Mouse (Mus musculus) stomach, embryonic 15.5 days (tissue): Measurements from ENCODE around the gene Gabpb2. TPM values are rescaled to one million over a fixed set of nuclear protein-coding genes. Genes with fewer than 3 reads are reported as not detected.

ENCODE experiments used
- ATAC-seq: fragments of 200-750 bp; cut with Nextera tagmentation; 2 replicates; pipeline ENCODE4 v1.8.0; 2017; ENCODE audit warnings: low read depth, moderate number of reproducible peaks, moderate TSS enrichment; ENCODE audit not compliant: insufficient read depth, low FRiP score
- H3K27ac ChIP-seq: fragments of 300-500 bp; sonication (generic); 2 replicates; pipeline ENCODE4 v1.5.1; 2015; ENCODE audit warnings: mild to moderate bottlenecking, inconsistent platforms
- H3K27me3 ChIP-seq: fragments of 300-500 bp; sonication (generic); replicated peaks from 2 replicates; pipeline ENCODE4 v1.6.1; 2015; ENCODE audit warnings: inconsistent platforms
- H3K36me3 ChIP-seq: fragments of 300-500 bp; sonication (generic); 2 replicates; pipeline ENCODE4 v1.6.1; 2015; ENCODE audit warnings: inconsistent platforms
- H3K4me1 ChIP-seq: fragments of 300-500 bp; sonication (generic); 2 replicates; pipeline ENCODE4 v1.6.1; 2015; ENCODE audit warnings: inconsistent platforms
- H3K4me2 ChIP-seq: fragments of 300-500 bp; sonication (generic); 2 replicates; pipeline ENCODE4 v1.6.1; 2015; ENCODE audit warnings: mild to moderate bottlenecking, inconsistent platforms
- H3K4me3 ChIP-seq: fragments of 300-500 bp; sonication (generic); replicated peaks from 2 replicates; pipeline ENCODE4 v1.5.1; 2015; ENCODE audit warnings: inconsistent platforms
- H3K9ac ChIP-seq: fragments of 300-500 bp; sonication (generic); 2 replicates; pipeline ENCODE4 v1.6.1; 2015; ENCODE audit warnings: inconsistent platforms
- H3K9me3 ChIP-seq: fragments of 300-500 bp; sonication (generic); 2 replicates; pipeline ENCODE4 v1.6.1; 2016; ENCODE audit warnings: inconsistent platforms
- WGBS: fragments of 180-500 bp; shearing (Covaris S2); methylation state at CpG from one replicate; pipeline ENCODE4 v1.1.7; 2015; 5-methylcytosine and 5-hydroxymethylcytosine counted together
- polyA plus RNA-seq: library from polyadenylated mRNA; unstranded; fragments of >200 nt; fragmentation: Nextera tagmentation; extraction: Ambion mirVana; gene quantifications from 2 replicates; pipeline ENCODE4 v1.2.1, GENCODE M21; 2015

Gabpb2 gene
- polyA plus RNA-seq, 1 experiment from 2014 or later, result 11.4 TPM

DNA sequence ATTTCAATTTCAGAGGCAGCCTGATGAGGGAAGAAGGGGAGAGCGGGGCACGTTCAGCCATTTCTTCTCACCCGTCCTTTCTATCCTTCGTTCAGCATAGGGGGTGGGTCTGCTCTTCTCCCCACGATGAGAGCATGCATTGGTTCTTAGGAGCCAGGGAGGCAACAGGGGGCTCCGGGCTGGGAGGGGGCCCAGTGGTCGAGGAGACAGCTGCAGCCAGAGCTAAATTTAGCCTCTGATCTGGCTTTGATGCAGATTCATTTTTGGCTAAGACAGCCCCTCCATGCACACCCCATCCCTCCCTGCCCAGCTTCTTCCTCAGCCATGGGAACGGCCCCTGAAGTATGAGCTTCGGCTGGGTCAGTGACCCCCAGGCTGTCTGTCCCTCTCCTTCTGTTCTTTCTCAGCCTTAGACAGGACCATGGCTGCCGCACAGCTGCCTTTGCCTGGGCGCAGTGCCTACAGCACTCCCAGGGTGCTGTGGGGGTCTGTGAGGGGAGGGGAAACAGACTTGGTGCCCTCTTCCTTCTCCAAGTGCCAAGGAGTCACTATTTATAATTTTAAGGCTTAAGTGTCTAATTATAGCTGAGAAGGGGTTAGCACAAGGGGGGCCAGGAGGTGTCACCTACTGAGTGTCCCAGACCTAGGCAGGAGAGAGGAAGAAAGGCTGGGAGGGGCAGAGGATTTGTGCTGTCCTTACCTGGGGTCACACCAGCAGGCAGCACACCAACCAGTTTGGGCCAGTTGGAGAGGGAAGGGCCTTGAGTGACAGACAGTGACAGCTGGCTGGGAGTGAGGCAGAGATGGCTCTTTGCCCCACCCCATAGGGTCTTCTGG is 54.1 kb downstream of the Gabpb2 start:
- H3K27me3 ChIP-seq, result no peaks in the 10 kb centered on the region
- no peak overlapping the region for H3K4me3 ChIP-seq
- H3K27ac ChIP-seq, result no peak overlapping the region
- ATAC-seq, result no peak
- no peaks in the 10 kb centered on the region for H3K9me3 ChIP-seq
- peaks cover 6% of the 10 kb centered on the region; the same call in 1 of the 2 replicates for H3K36me3 ChIP-seq
- no peak overlapping the region for H3K9ac ChIP-seq
- H3K4me1 ChIP-seq, result peaks cover 32% of the 10 kb centered on the region
- WGBS, result 52% methylated on average over 11 of the region's 11 CpGs
- peak overlapping the region; percentile 85 for H3K4me2 ChIP-seq

DNA sequence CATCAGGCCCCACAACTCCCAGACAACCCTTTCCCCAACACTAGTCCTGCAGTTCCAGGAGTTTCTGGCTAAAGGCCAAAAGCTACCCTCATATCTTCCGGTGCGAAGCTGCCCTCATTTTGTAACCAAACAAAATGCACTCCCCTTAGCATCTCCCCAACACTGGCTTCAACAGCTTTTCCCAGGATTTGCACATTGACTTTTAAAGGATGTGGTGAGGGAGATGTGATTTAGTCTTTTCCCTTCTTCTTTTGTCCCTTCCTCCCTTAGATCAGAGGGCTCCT is 55.4 kb downstream of the Gabpb2 start:
- ATAC-seq, result no peak
- H3K9ac ChIP-seq, result peak overlapping the region; percentile 6; the same call in 1 of the 2 replicates
- no peaks in the 10 kb centered on the region for H3K27me3 ChIP-seq
- peak overlapping the region; percentile 79; the same call in 1 of the 2 replicates for H3K4me3 ChIP-seq
- H3K4me2 ChIP-seq, result peak overlapping the region; percentile 85
- 0 out of 2 replicates have a peak, but pooled peaks cover 3% of the 10 kb centered on the region for H3K36me3 ChIP-seq
- 41% methylated on average over 2 of the region's 2 CpGs for WGBS
- H3K27ac ChIP-seq, result peak overlapping the region; percentile 49; the same call in 1 of the 2 replicates
- peaks cover 32% of the 10 kb centered on the region for H3K4me1 ChIP-seq
- H3K9me3 ChIP-seq, result no peaks in the 10 kb centered on the region

DNA sequence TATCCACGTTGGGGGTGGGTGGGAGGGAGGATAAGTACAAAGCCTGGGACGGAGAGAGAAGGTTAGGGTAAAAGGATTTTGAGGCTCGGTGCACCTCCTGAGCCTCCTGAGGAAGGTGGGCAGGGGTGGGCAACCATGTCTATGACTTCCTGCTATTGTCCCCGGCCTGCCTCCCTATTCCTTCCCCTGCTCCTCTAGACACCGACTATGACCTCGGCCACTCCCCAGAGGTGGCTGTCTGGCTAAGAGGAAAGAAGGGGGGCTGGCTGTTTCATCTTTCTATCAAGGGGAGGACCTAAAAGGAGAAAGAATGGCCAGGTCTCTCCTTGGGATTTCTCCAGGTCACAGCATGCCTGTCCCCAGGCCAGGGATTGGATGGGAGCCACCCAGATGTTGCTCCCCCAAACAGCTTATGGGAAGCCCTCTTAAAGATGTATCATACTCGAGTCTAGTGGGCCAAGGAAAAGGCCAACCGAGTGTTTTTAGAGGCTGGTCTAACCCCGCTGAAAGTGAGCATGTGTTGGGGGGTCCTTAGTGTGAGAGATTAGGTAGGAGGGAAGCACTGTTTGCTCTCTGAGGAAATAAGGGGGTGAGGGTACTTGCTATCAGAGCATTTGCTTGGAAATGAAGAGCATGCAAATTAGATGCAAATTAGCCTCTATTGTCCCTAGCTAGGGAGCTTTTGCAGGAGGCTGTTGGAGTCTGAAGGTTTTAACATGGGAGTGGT is 55.9 kb downstream of the Gabpb2 start:
- H3K36me3 ChIP-seq, result 0 out of 2 replicates have a peak, but pooled peaks cover 3% of the 10 kb centered on the region
- WGBS, result 12% methylated on average over 9 of the region's 9 CpGs
- H3K27me3 ChIP-seq, result no peaks in the 10 kb centered on the region
- H3K4me3 ChIP-seq, result peak overlapping the region; percentile 79
- no peaks in the 10 kb centered on the region for H3K9me3 ChIP-seq
- peak overlapping the region; percentile 49; the same call in 1 of the 2 replicates for H3K27ac ChIP-seq
- peak overlapping the region; percentile 85 for H3K4me2 ChIP-seq
- peaks cover 32% of the 10 kb centered on the region for H3K4me1 ChIP-seq
- no peak for ATAC-seq
- H3K9ac ChIP-seq, result peak overlapping the region; percentile 73

DNA sequence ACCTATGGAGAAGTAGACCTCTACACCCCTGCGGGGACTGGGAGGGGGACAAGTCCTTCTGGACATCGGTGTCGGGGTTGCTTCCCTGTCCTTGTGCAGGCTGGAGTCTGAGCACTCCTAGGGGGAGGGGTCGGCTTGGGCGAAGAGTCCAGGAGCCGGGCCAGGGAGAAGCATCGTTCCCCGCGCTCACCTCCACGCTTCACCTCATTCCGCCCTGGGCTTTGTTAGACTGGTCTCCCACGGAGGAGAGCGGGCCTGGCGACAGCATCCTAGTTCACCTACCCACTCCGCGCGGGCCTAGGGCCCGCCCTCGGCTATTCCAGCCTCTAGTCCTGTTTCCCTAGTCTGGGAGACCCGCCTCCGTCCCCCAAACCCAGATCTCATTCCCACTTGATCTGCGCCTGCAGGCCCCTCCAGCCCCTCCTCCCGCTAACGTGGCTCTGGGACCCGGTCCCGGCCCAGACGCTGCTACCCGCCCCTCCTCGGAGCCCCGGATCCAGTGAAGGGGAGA is 56.6 kb downstream of the Gabpb2 start:
- Histone ChIP-seq H3K4me2 (peak overlapping the region; percentile 85), H3K27me3 (no peaks in the 10 kb centered on the region), H3K4me1 (peaks cover 32% of the 10 kb centered on the region), H3K27ac (peak overlapping the region; percentile 49; the same call in 1 of the 2 replicates), H3K4me3 (peak overlapping the region; percentile 79), H3K9me3 (no peaks in the 10 kb centered on the region), H3K36me3 (0 out of 2 replicates have a peak, but pooled peaks cover 3% of the 10 kb centered on the region), H3K9ac (peak overlapping the region; percentile 73)
- 2% methylated on average over 30 of the region's 30 CpGs for WGBS
- ATAC-seq, result peak; percentile 9; the same call in 1 of the 2 replicates

DNA sequence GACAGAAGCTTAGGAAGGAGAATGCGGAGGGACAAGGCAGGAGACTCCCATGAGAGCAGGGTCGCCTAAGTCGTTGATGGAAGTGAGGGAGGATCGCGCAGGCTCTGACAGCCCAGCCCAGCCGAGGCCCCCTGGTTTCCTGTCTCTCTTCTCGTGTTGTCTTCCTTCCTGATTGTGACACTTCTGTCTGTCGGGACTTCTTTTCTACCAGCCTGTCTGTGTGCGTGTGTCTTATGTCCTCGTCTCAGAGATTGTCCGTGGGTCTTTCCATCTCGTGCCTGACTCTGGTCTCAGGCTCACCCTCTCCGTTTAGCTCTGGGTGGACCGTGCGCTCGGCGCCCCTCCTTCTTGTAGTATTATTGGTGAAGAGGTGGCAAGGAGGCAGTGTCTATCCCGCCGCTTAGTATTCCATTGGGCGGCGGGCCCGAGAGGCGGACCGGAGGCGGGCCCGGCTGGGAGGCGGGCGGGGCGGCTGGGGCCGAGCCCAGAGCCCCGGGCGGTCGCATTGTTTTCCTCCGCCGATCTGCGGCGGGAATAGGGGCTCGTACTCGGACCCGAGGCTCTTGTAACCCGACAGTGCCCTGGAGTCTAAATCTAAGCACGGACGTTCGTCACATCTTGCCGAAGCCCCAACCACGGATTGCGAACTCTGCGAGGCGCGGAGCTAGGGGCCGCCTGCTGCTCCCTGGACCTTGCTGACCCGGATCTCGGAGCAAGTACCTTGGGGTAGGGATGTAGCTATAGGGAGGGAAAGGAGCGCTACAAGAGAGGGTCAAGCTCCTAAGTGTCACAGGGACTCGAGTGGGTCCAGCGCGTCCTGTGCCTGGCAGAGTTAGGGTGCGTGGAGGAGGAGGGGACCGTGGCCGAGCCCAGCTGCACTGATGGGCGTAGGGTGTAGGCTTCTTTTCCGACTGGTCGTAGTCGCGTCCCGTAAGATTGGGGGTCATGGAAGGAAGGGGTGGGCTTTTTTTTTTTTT is 57.4 kb downstream of the Gabpb2 start, which contains the start of gene Sema6c:
Sema6c (plus strand) TSS at position 471 of the 977 bp plus-strand sequence.
- WGBS, result under 1% methylated on average over 65 of the region's 66 CpGs
- H3K9ac ChIP-seq, result peak within 1 kb of the TSS; percentile 73
- no peaks in the 10 kb centered on the region for H3K9me3 ChIP-seq
- H3K4me2 ChIP-seq, result peak within 1 kb of the TSS; percentile 85
- no peaks in the 10 kb centered on the region for H3K36me3 ChIP-seq
- ATAC-seq, result peak; percentile 95
- no peaks in the 10 kb centered on the region for H3K27me3 ChIP-seq
- peak within 1 kb of the TSS; percentile 79 for H3K4me3 ChIP-seq
- H3K27ac ChIP-seq, result 0 out of 2 replicates have a peak within 1 kb of the TSS, but pooled peaks have one; percentile 40
- H3K4me1 ChIP-seq, result peaks cover 32% of the 10 kb centered on the region

DNA sequence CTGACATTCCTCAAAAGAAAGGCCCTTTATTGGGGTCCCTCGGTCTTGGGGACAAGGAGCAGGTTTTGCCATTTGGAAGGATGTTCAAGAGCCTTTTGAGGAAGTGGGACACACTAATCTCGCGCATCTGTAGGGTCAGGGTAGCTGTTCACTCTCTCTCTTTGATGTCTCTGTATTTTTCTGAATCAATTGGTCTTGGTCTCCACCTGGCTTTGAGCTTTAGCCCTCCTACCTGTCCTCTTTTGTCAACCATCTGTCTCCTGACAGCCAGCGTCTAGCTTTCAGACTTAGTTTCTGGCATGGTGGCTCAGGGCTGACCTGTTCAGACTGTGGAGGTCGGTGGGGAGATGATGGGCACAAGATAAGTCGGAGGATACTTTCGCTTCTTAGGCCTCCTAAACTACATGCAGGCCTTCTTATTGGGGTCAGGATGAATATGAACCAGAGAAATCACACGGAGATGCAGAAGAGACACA is 58.2 kb downstream of the Gabpb2 start:
- ATAC-seq, result no peak
- Histone ChIP-seq H3K9ac (no peak overlapping the region), H3K36me3 (no peaks in the 10 kb centered on the region), H3K27me3 (no peaks in the 10 kb centered on the region), H3K4me3 (peak overlapping the region; percentile 79), H3K27ac (no peak overlapping the region), H3K9me3 (no peaks in the 10 kb centered on the region), H3K4me1 (peaks cover 32% of the 10 kb centered on the region), H3K4me2 (peak overlapping the region; percentile 85)
- WGBS, result 20% methylated on average over 8 of the region's 8 CpGs

DNA sequence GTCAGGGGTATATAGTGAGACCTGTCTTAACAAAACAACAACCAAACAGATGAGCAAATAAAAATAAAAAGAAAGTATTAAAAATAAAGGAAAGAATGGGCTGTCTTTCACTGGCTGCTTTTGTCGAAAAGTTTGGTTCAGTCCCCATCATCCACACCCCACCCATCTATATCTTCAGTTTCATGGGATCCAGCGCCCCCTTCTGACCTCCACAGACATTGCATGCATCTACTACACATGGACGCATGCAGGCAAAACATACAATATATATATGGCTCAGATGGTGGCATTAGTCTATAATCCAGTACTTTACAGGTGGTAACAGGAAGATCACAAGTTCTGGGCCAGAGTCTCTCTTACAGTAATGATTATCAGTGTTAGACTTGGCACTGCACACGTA is 63.8 kb downstream of the Gabpb2 start:
- no peak for ATAC-seq
- Histone ChIP-seq H3K9ac (no peak overlapping the region), H3K27ac (no peak overlapping the region), H3K27me3 (no peaks in the 10 kb centered on the region), H3K4me1 (no peaks in the 10 kb centered on the region), H3K4me3 (no peak overlapping the region), H3K36me3 (no peaks in the 10 kb centered on the region), H3K4me2 (no peak overlapping the region), H3K9me3 (no peaks in the 10 kb centered on the region)
- WGBS, result 53% methylated on average over 4 of the region's 4 CpGs

DNA sequence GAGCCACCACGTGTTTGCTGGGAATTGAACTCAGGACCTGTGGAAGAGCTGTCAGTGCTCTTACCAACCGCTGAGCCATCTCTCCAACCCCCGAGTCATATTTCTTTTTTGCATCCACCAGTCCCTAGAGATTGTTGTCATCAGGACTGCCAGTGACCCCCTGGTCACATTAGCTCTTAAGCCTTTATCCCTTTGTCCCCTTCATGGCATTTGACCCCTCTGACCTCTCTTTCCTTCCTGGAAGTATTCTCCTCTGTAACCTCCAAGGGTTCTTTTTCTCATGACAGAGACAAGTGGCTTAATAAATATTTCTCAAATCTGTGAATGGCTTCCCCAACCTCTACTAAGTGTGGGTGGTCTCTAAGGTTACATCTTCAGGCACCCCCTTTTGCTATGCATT is 69.8 kb downstream of the Gabpb2 start:
- no peak for ATAC-seq

DNA sequence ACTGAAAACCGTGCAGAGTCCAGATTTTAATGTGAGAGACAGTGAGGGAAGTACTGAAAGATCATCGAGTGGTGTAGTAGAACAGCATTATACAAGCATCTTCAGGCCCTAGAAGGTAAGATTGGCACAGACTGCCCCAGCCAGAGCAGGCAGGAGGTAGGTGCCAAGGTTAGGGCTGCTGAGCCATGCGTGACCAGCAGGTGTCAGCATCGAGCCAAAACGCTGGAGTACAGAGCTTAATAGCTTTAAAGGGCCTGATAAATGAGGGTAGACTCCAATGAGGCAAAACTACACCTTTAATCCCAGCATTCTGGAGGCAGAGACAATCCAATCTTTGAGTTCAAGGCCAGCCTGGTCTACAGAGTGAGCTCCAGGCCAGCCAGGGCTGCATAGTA is 75.1 kb downstream of the Gabpb2 start:
- 10% methylated on average over 5 of the region's 5 CpGs for WGBS

More for the DNA sequence above, 69.8 kb downstream of the Gabpb2 start:
- no peak overlapping the region for H3K9ac ChIP-seq
- H3K4me2 ChIP-seq, result no peak overlapping the region
- H3K9me3 ChIP-seq, result no peaks in the 10 kb centered on the region
- H3K27ac ChIP-seq, result no peak overlapping the region
- H3K4me1 ChIP-seq, result no peaks in the 10 kb centered on the region
- no peaks in the 10 kb centered on the region for H3K36me3 ChIP-seq
- 65% methylated on average over 3 of the region's 3 CpGs for WGBS
- no peaks in the 10 kb centered on the region for H3K27me3 ChIP-seq
- no peak overlapping the region for H3K4me3 ChIP-seq

DNA sequence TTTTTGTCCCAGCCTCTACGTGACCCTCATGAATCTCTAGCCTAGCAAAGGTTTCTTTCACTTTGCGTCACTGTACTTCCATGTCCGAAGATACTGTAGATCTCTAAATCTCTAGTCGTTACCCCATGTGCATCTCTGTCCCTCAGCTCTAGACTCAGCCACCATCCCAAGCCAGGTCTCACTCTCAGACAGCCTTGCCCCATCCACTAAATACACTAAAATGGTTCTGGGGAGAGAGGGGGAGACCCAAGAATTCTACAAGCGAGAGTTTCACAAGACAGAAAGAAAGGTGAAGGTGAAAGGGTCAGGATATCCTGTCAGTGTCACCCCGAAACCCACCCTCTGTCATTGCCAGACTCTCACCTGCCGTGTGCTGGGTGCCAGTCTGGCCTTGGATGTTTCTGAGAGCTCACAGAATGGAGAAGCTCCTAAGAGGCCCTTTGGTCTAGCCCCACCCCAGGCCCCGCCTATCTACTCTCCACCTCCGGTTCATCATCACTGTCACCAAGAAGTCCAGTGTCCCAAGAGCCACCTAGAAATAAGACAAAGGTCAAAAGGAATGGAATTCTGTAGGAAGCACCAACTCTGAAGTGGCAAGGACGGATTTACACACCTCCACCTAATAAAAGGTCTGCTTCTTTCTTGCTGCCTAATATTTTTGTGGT is 75.6 kb downstream of the Gabpb2 start, which contains the start of gene Tnfaip8l2:
Tnfaip8l2 (minus strand) TSS at position 409 of the 665 bp plus-strand sequence.
- H3K9me3 ChIP-seq, result no peaks in the 10 kb centered on the region
- H3K27me3 ChIP-seq, result no peaks in the 10 kb centered on the region
- H3K4me3 ChIP-seq, result peak within 1 kb of the TSS; percentile 15; the same call in 1 of the 2 replicates
- 0 out of 2 replicates have a peak, but pooled peaks have one; percentile 32 for ATAC-seq
- peaks cover 9% of the 10 kb centered on the region for H3K36me3 ChIP-seq
- no peak within 1 kb of the TSS for H3K9ac ChIP-seq
- no peaks in the 10 kb centered on the region for H3K4me1 ChIP-seq
- peak within 1 kb of the TSS; percentile 21; the same call in 1 of the 2 replicates for H3K27ac ChIP-seq
- H3K4me2 ChIP-seq, result no peak within 1 kb of the TSS
- 83% methylated on average over 10 of the region's 10 CpGs for WGBS

More for the DNA sequence above, 75.1 kb downstream of the Gabpb2 start:
- no peak overlapping the region for H3K4me3 ChIP-seq
- no peaks in the 10 kb centered on the region for H3K4me1 ChIP-seq
- peak; percentile 71; the same call in 1 of the 2 replicates for ATAC-seq
- no peaks in the 10 kb centered on the region for H3K9me3 ChIP-seq
- H3K36me3 ChIP-seq, result peaks cover 9% of the 10 kb centered on the region
- H3K27me3 ChIP-seq, result no peaks in the 10 kb centered on the region
- H3K4me2 ChIP-seq, result no peak overlapping the region
- H3K27ac ChIP-seq, result no peak overlapping the region
- no peak overlapping the region for H3K9ac ChIP-seq
